Mouse (Mus musculus) embryonic facial prominence, embryonic 10.5 days (tissue): Measurements from ENCODE around the gene Shisa6. TPM values are rescaled to one million over a fixed set of nuclear protein-coding genes. Genes with fewer than 3 reads are reported as not detected.

Experiments used
- DNase-seq: peaks from one replicate; pipeline ENCODE4 v3.0.0-alpha.2; 2017; ENCODE audit warnings: low spot score
- H3K27ac ChIP-seq: fragments of 300-500 bp; sonication (generic); replicated peaks from 2 replicates; pipeline ENCODE4 v1.5.1; 2016; ENCODE audit warnings: mild to moderate bottlenecking
- H3K27me3 ChIP-seq: fragments of 300-500 bp; sonication (generic); replicated peaks from 2 replicates; pipeline ENCODE4 v1.6.1; 2016; ENCODE audit warnings: low read depth, mild to moderate bottlenecking; ENCODE audit not compliant: poor library complexity, severe bottlenecking
- H3K36me3 ChIP-seq: fragments of 300-500 bp; sonication (generic); replicated peaks from 2 replicates; pipeline ENCODE4 v1.6.1; 2016; ENCODE audit warnings: mild to moderate bottlenecking, moderate library complexity
- H3K4me1 ChIP-seq: fragments of 300-500 bp; sonication (generic); 2 replicates; pipeline ENCODE4 v1.6.1; 2016
- H3K4me3 ChIP-seq: fragments of 300-500 bp; sonication (generic); 2 replicates; pipeline ENCODE4 v1.5.1; 2016; ENCODE audit warnings: mild to moderate bottlenecking, moderate library complexity
- H3K9me3 ChIP-seq: fragments of 300-500 bp; sonication (generic); 2 replicates; pipeline ENCODE4 v1.6.1; 2016; ENCODE audit warnings: mild to moderate bottlenecking
- WGBS: fragments of 180-500 bp; shearing (Covaris S2); methylation state at CpG from one replicate; pipeline ENCODE4 v1.1.7; 2016; 5-methylcytosine and 5-hydroxymethylcytosine counted together
- polyA plus RNA-seq: library from polyadenylated mRNA; unstranded; fragments of >200 nt; fragmentation: Nextera tagmentation; extraction: Ambion mirVana; gene quantifications from 2 replicates; pipeline ENCODE4 v1.2.1, GENCODE M21; 2016

The Shisa6 gene
- polyA plus RNA-seq, 1 experiment from 2014 or later, result 0.22 TPM

- H3K36me3 ChIP-seq, result no peaks in the 10 kb centered on the region
- H3K27ac ChIP-seq, result peak within 1 kb of the TSS; percentile 5; the same call in 1 of the 2 replicates
- peak within 1 kb of the TSS; percentile 77 for H3K4me3 ChIP-seq
- under 1% methylated on average over 53 of the region's 53 CpGs for WGBS
- DNase-seq, result peak; percentile 87
- H3K27me3 ChIP-seq, result peaks cover 5% of the 10 kb centered on the region; the same call in 1 of the 2 replicates
- no peaks in the 10 kb centered on the region for H3K9me3 ChIP-seq
- H3K4me1 ChIP-seq, result peaks cover 15% of the 10 kb centered on the region; the same call in 1 of the 2 replicates
These were observed 357.7 kb downstream of the Shisa6 start, which contains the start of gene Dnah9 for GRCm38 (mm10) chr11:66167801-66168651. Gene Dnah9 (minus strand): TSS chr11:66168551.

- 78% methylated on average over 2 of the region's 2 CpGs for WGBS
These were observed 361.7 kb downstream of the Shisa6 start for GRCm38 (mm10) chr11:66164022-66164421.

More at GRCm38 (mm10) chr11:66164022-66164421, 361.7 kb downstream of the Shisa6 start:
- DNase-seq, result no peak
- Histone ChIP-seq H3K27me3 (no peaks in the 10 kb centered on the region; the same call in 1 of the 2 replicates), H3K36me3 (no peaks in the 10 kb centered on the region), H3K4me1 (peaks cover 15% of the 10 kb centered on the region; the same call in 1 of the 2 replicates), H3K9me3 (no peaks in the 10 kb centered on the region), H3K27ac (no peak overlapping the region), H3K4me3 (no peak overlapping the region)
